Mouse (Mus musculus) mouse trophoblast stem cell (cell line): ENCODE measurements at regions not wholly inside any gene's neighbourhood (a gene's known extent, or its start where the extent isn't known, plus 50 kb on each side); places are given as distances from the start of the nearest gene placed in this dataset.
"Not testable (repeated sequence)": the region's sequence is repeated elsewhere in the genome, so short reads cannot be mapped to it uniquely, and the experiment has no call there.

ENCODE experiments used
- in situ Hi-C, 2 experiments: fragments of 300-500 bp; cut with MseI, MboI; formaldehyde crosslinking; loops; 2 replicates in 1 of 2; 3 replicates in 1 of 2; pipeline ENCODE4 v1.15.1; 2025

DNA sequence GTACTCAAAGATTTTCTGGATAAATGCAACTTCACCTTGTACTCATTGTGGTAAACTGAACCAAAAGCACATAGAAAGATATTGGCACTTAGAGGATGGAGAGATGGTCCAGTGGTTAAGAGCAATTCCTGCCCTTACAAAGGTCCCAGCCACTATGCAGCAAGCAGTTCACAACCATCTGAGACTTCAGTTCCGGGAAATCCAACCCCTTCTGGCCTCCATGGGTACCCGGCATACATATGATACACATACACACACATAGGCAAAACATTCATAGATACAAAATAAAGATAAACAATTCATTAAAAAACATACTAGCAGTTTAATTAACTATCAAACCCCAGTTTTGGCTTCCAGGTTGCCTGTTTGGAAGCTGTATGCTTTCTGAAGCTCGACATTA lies 189.5 kb upstream of the Tmem45b start:
- in situ Hi-C loops: no loop called here

GRCm38 (mm10) chr9:31650362-31651130 lies 186.3 kb upstream of the Tmem45b start:
- in situ Hi-C loops: no loop called here

DNA sequence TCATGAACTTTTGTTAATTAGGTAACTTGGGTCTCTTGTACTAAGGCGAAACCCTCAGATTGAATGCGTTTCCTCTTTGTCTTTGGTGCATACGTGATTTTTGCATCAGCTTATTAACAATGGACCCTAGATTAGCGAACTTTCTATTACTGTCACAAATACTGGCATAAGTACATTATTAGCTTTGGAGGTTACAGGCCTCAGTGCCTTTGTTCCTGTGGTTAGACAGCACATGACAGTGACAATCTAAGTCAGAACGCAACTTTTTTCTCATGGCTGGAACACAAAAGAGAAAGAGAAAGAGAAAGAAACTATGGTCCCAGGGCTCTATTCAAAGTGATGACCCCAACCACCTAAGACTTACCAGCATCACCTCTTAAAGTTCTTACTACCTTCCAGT lies 184.8 kb upstream of the Tmem45b start:
- in situ Hi-C loops: no loop called here

GRCm38 (mm10) chr9:31648551-31648950 lies 184.3 kb upstream of the Tmem45b start:
- in situ Hi-C loops: no loop called here

DNA sequence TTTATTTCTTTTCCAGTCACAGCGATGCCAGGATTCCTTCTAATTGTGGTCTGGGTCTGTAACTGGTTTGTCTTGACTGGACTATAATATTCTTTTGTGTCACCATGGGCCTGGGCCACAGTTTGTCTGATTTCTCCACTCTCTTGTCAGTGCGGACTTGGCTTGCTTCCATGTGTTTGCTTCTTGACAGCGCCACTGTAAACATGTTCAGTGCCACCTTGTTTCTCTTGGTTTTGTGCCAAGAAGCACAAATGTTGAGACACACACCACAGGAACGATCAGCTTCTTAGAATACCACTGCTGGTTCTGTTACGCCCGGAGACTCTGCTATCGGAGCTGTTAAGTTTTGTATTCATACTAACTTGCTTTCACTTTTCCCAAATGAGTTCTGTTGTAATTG lies 180.9 kb upstream of the Tmem45b start:
- in situ Hi-C loops: no loop called here

GRCm38 (mm10) chr9:31644106-31644505 lies 179.8 kb upstream of the Tmem45b start:
- in situ Hi-C loops: no loop called here

- in situ Hi-C loops: no loop called here
Measured at GRCm38 (mm10) chr9:31642169-31642568, 177.9 kb upstream of the Tmem45b start.

- in situ Hi-C loops: no loop called here
Measured at GRCm38 (mm10) chr9:31628291-31628690, 164.0 kb upstream of the Tmem45b start.

DNA sequence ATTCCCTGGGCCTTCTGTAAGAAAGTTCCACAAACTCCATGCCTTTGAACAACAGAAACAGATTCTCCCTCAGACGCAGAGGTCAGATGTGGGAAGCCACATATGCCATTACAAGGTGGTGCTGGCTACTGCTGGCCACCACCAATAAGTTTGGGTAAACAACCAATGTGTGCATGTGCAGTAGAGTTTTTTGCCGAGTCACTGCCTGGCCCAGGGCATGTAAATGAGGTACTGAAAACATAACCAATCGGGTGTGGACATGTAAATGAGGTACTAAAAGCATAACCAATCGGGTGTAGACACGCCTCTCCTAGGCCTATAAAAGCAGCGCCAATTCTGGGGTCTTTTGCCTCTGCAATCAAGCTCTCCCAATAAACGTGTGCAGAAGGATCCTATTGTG lies 157.3 kb upstream of the Tmem45b start:
- in situ Hi-C loops: not testable (repeated sequence)

DNA sequence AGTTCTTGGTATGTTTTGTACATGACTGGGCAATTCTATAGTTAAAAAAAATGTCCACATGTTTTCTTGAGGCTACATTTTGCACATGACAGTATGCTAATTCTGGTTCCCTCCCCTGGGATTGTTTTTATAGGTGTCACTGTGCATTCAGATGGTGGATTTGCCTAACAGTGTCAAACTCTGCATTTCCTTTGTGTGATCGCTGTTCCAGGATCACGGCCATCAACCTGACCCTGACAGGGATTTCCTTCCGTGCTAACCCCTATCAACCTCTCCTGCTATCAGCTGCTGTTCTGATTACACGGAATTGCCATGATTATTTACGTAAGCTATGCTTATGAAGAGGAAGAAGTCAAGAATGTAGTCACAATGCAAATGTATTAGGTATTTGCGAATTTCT lies 155.1 kb upstream of the Tmem45b start:
- in situ Hi-C loops: no loop called here

DNA sequence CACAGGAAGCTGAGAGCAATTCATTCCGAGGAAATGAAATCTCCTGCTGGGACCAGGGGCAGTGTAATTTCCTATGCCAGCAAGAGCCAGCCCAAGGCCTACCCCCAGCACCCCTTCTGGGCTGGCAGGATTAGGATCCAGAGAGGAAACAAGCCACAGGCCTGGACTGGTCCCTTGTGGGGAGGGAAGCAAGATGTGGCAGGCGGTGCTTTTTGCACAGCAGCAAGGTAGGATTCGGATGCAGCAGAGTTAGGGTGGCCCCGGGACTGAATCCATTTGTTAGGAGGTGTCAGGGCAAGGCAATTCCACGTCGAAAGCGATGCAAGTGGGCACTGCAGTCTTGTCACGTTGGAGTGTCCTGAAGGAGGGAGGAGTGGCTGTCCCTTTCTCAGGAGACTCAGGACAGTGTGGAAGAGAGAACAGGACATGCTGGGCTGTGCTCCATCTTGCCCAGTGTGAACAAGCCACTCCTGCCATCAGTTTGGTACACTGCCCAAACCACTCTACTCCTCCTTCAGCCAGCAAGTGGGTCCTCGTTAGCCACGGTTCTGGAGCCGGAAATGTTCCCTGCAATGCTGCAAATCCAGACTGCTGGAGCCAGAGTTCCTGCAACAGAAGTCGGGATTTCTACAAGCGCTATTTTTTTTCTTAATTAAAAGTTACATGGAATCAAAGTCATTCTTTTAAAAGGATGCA lies 150.1 kb upstream of the Tmem45b start:
- in situ Hi-C loops: no loop called here

- in situ Hi-C loops: no loop called here
Measured at GRCm38 (mm10) chr9:31611036-31611695, 146.9 kb upstream of the Tmem45b start.

DNA sequence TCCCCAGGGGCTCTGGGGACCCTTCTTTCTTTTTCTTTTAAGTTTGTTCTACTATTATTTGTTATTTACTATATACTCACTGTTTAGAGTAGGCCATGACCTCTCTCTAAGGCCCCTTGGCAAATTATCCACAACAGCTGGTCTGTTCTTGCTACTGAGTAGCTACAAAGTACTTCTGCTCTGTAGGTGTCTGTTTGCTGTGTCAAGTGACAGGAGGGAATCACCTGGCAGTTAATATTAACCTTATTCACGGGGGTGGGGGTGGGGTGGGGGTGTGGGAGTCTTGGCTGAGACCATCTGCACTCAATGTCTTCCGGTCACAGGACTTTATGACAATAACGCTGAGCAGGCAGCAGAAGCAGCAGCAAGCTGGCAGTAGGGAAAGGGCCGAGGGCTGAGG lies 146.4 kb upstream of the Tmem45b start:
- in situ Hi-C loops: no loop called here

DNA sequence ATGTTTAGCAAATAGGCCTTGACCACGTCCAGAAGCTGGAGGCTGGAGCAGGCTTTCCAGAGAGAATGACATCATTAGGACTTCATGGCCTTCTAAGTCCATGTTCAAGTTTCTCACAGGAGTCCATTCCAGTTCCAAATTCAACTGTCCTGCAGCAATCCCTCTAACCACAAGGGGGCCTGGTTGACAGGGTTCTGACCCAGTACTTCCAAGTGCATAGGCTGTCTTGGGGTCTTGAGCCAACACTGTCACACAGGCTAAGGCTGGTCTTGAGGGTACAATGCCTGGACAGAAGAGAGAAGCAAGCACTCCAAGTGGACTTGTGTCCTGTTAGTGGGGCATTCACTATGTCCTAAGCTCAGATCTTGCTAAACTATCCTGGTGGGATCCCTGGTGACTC lies 145.9 kb upstream of the Tmem45b start:
- in situ Hi-C loops: no loop called here

- in situ Hi-C loops: no loop called here
Measured at GRCm38 (mm10) chr9:31609731-31610130, 145.5 kb upstream of the Tmem45b start.

GRCm38 (mm10) chr9:31608084-31608870 lies 144.0 kb upstream of the Tmem45b start:
- in situ Hi-C loops: no loop called here

GRCm38 (mm10) chr9:31606936-31607335 lies 142.7 kb upstream of the Tmem45b start:
- in situ Hi-C loops: no loop called here

GRCm38 (mm10) chr9:31604497-31605090 lies 140.3 kb upstream of the Tmem45b start:
- in situ Hi-C loops: no loop called here

DNA sequence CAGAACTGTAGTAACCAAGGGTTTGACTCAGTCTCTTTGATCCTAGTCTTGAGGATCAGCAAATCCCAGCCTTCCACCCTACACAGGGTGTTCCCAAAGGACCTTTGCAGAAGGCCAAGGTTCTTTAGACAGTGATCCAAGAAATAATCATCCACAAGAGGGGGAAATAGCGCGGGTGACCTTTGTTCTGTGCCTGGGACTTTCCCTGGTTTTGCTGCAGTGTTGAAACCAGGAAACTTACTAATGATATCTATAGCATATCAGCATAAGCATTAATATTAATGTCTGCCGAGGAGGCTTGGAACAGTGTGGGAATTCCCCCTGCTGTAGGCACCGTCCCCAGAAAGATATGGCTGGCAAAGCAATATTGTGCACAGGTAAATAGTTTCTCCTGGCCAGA lies 138.4 kb upstream of the Tmem45b start:
- in situ Hi-C loops: no loop called here

GRCm38 (mm10) chr9:31595096-31595495 lies 130.8 kb upstream of the Tmem45b start:
- in situ Hi-C loops: no loop called here

GRCm38 (mm10) chr9:31587671-31588070 lies 123.4 kb upstream of the Tmem45b start:
- in situ Hi-C loops: no loop called here

GRCm38 (mm10) chr9:31583983-31584382 lies 119.7 kb upstream of the Tmem45b start:
- in situ Hi-C loops: no loop called here
